Mouse (Mus musculus): ENCODE data around the gene Atxn7l1.

- TF ChIP-seq POLR2A (IDR thresholded peaks at IDR 0.05; ENCODE audit: insufficient read depth, low read depth, low read length) (no peak), CTCF (IDR thresholded peaks at IDR 0.05; ENCODE audit: insufficient read depth, low read depth, low read length) (no peak)
These were observed 187.0 kb downstream of the Atxn7l1 start for GRCm38 (mm10) chr12:33334511-33334910.

Data from olfactory bulb, adult 2 months (tissue).